Mouse (Mus musculus) retina, postnatal 1 day (tissue): Measurements from ENCODE around the gene St14.
"Not testable (repeated sequence)": the region's sequence is repeated elsewhere in the genome, so short reads cannot be mapped to it uniquely, and the experiment has no call there.

Experiments
- DNase-seq: peaks from one replicate; pipeline ENCODE4 v3.0.0-alpha.2; 2012

Gene St14

DNA sequence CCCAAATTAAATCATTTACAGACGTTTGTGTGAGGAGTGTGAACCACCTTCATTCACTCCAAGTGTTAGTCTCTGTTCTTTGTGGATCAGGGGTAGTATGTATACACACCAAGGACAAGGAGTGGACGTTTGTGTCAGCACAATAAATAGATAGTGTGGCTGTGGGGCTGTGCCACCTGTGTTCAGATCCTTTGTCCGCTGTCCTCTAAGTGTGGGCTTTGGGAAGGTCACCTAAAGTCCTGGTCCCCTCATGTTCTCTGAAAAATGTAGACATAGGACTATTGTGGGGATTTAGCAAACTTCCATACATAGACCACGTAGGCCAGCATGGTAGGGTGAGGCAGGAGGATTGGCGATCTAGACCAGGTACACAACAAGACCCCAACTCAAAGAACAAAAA is 46.1 kb downstream of the St14 start:
- no peak for DNase-seq

DNA sequence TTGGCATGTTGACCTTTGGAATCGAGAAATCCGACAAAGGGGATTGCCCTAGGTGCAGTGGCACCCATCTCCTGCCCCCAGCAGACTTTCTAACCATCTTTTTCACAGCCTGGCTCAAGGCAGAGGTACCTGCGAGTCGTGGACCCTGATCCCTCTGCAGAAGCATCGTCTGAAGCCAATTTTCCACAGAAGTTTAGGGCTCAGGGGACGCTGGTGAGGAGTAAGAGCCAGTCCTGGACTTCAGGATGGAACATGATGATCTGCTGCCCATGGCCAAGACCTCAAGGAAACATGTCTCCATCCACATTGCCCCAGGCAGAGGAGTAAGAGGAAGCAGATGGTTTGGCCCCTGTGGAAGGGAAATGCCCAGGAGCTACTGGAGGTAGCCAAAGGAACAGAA is 48.9 kb downstream of the St14 start:
- no peak for DNase-seq

DNA sequence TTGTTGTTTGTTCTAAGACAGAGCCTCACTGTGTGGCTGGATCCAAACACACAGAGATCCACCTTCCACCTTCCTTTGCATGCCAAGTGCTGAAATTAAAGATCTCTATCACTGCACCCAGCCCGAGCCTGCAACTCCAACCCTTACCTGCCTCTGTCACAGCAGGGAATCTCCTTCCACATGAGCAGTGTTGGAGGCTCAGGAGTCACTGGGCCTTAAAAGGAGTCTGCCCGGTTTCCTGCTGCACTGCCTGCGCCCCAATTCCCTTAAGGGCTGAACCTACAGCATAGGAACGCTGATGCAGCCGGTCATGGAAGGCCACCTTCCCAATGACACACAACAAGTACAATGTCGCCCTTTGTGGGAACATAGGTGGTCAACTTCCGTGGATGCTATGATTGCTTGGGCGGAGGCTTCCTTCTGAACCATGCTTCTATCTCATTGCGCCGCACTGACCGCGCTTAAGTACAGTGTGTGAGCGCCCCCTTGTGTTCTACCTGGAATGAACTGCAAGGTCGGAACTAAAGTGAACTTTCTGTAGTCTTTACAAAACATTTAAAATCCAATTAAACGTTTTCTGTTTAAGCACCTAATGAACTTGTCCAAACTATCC is 49.5 kb downstream of the St14 start:
- DNase-seq, result peak; percentile 84

DNA sequence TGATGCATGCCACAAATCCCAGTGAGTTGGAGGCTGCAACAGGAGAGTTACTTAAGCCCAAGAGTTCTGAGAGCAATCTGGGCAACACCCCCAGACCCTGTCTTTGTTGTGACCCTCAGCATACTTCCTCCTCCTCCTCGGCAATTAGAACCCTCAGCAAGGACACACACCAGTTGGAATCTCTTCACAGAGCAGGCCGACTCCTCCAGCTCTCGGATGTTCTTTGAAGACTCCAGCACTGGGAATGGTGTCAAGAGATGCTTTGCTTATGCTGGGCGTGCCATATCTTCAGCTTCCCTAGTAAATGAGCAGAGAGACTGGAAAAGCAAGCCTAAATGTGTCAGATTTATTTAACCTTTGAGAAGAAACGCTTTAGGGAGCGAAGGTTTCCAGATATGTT is 50.9 kb downstream of the St14 start:
- no peak for DNase-seq

DNA sequence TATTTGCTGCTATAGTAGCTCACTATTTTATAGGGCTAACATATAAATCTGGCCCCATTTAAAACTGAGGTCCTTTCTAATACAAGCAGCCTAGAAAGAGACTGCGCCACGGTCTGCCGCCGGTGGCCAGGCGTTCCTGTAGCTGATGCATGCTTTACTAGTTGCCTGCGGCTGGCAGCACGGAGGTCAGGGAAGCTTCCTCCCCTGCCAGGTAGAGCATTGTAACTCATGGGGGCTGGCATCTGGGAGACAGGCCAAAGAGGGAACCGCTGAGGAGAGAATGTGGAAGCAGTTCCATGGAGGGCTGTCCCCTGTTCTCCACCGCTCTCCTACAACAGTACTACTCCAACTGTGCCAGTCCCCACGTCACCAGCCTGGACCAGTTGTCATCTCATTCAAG is 56.8 kb downstream of the St14 start:
- DNase-seq, result no peak

DNA sequence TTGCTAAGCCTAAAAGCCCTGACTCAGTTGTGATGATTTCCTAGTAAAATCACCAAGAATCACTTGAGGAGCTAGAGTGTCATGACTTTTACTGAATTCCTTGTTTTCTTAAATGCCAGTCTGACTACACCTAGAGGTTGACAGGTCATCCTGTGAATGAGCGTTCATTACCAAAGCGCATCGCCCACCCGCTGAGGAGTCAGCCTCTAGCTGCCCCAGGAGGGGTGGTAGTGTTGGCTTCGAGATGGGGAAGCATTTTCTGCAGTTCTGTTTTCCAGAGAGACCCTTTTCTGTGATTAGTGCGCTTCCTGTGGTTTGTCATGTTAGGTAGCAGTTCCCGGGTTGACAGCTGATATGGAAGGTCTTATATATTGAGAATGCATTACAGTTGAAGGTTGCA is 57.9 kb downstream of the St14 start:
- no peak for DNase-seq

DNA sequence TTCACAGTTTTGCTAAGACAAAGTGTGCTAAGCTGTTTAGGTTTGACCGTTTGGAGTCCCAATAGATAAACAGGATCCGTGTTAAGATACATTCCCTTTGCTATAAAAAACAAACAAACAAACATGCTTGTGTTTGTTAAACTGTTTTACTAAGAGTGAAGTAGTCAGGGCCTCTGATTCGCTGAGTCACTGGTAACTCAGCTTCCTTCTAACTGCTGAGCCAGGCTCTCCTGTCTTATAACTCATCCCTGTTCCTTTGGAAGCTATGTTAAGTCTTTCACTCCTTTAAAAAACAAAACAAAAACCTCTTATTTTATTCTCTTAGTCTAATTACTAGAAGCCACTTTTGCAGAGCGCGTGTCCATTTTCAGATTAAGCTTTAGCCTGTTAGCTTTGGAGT is 59.4 kb downstream of the St14 start:
- no peak for DNase-seq

DNA sequence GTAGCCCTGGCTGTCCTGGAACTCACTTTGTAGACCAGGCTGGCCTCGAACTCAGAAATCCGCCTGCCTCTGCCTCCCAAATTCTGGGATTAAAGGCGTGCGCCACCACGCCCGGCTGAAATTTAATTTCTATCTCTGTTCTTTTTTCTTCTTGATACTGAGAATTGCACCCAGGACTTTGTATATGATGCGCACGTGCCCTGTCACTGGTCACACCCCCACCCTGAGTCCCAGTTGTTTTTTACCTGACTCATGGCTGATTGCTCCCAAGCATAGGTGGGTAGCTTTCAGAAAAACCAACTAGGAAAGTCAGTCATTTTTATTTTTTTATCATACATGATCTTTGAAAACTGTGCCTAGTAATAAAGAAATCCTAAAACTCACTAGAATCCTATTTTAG is 60.9 kb downstream of the St14 start:
- no peak for DNase-seq

DNA sequence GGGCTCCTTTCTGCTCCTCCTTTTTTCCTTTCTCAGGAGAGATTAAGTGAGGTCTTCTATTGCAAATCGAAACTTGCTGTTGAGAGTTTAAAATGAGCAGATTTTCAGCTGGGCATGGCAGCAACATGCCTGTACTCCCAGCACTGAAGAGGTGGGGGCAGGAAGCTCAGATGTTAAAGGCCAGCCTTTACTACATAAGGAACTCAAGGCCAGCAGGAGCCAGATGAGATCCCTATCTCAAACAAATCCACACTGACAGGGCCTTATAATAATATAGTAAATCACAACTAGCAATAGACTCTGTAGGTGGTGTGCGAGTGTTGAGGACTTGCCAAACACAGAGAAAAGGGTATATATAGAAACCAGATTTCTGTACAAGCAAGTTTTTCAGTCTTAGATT is 72.9 kb downstream of the St14 start:
- DNase-seq, result no peak

DNA sequence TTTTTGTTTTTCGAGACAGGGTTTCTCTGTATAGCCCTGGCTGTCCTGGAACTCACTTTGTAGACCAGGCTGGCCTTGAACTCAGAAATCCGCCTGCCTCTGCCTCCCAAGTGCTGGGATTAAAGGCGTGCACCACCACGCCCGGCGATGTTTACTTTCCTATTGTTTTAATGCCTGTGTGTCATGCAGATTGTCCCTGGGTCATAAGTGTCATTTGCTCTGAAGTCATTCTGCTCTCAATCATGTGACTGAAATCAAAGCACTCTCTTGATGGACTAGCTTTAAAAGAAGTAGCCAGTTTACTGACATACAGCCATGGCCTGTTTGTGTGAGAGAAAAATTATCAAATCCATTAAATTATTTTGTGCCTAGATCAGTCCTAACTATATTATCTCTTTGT is 80.1 kb downstream of the St14 start:
- DNase-seq, result not testable (repeated sequence)

DNA sequence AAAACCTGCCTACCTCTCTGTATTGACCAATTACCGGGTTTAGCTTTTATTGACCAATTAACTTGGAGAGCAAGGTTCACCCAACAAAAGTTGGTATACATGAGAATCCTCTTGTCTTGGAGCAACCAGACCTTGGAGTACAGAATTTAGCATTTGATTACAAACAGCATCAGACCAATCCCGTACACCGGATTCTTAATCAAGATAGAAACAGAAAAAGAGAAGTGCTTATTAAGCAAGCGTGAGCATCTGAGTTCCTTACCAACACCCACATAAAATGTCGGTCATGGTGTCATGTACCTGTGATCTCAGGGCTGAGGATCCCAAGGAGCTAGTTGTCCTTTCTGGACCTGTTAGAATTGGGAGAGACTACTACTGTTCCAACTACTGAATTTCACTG is 81.4 kb downstream of the St14 start:
- DNase-seq, result no peak
